Mouse (Mus musculus): Measurements from ENCODE around the gene Rasgef1c. TPM values are rescaled to one million over a fixed set of nuclear protein-coding genes. Genes with fewer than 3 reads are reported as not detected.

The Rasgef1c gene
- polyA plus RNA-seq, 1 experiment, result 0.13 TPM

GRCm38 (mm10) chr11:49918521-49919180 is 17.0 kb downstream of the Rasgef1c start:
- TF ChIP-seq POLR2A (IDR thresholded peaks at IDR 0.05; ENCODE audit: control insufficient read depth, extremely low read depth, insufficient read depth, low read length, poor library complexity) (no peak), CTCF (IDR thresholded peaks at IDR 0.05; ENCODE audit: borderline replicate concordance, control insufficient read depth, extremely low read depth, insufficient read depth, low read length, poor library complexity) (no peak)
- Histone ChIP-seq H3K4me1 (replicated peaks; ENCODE audit: control insufficient read depth, insufficient read depth, low read length) (no peaks in the 10 kb centered on the region), H3K27ac (ENCODE audit: control insufficient read depth, insufficient read depth, low read length) (no peak overlapping the region), H3K4me3 (ENCODE audit: control insufficient read depth, insufficient read depth, low read length) (no peak overlapping the region), H3K27me3 (ENCODE audit: control insufficient read depth, insufficient read depth, low read length) (no peaks in the 10 kb centered on the region; the same call in 1 of the 2 replicates), H3K36me3 (ENCODE audit: control insufficient read depth, insufficient read depth, low read length) (no peaks in the 10 kb centered on the region)
- 71% methylated on average over 15 of the region's 15 CpGs for WGBS
- DNase-seq, result no peak

GRCm38 (mm10) chr11:49919304-49919703 is 17.7 kb downstream of the Rasgef1c start:
- TF ChIP-seq POLR2A (IDR thresholded peaks at IDR 0.05; ENCODE audit: control insufficient read depth, extremely low read depth, insufficient read depth, low read length, poor library complexity), result no peak
- TF ChIP-seq CTCF (IDR thresholded peaks at IDR 0.05; ENCODE audit: borderline replicate concordance, control insufficient read depth, extremely low read depth, insufficient read depth, low read length, poor library complexity), result no peak
- no peak for DNase-seq
- no peak overlapping the region for H3K4me3 ChIP-seq (ENCODE audit: control insufficient read depth, insufficient read depth, low read length)
- H3K27ac ChIP-seq (ENCODE audit: control insufficient read depth, insufficient read depth, low read length), result no peak overlapping the region
- 65% methylated on average over 6 of the region's 6 CpGs for WGBS
- H3K27me3 ChIP-seq (ENCODE audit: control insufficient read depth, insufficient read depth, low read length), result no peaks in the 10 kb centered on the region; the same call in 1 of the 2 replicates
- H3K36me3 ChIP-seq (ENCODE audit: control insufficient read depth, insufficient read depth, low read length), result no peaks in the 10 kb centered on the region
- no peaks in the 10 kb centered on the region for H3K4me1 ChIP-seq (replicated peaks; ENCODE audit: control insufficient read depth, insufficient read depth, low read length)

GRCm38 (mm10) chr11:49923539-49923938 is 21.9 kb downstream of the Rasgef1c start:
- TF ChIP-seq POLR2A (IDR thresholded peaks at IDR 0.05; ENCODE audit: control insufficient read depth, extremely low read depth, insufficient read depth, low read length, poor library complexity), result no peak
- no peak for TF ChIP-seq CTCF (IDR thresholded peaks at IDR 0.05; ENCODE audit: borderline replicate concordance, control insufficient read depth, extremely low read depth, insufficient read depth, low read length, poor library complexity)
- no peaks in the 10 kb centered on the region for H3K4me1 ChIP-seq (replicated peaks; ENCODE audit: control insufficient read depth, insufficient read depth, low read length)
- H3K36me3 ChIP-seq (ENCODE audit: control insufficient read depth, insufficient read depth, low read length), result no peaks in the 10 kb centered on the region
- no peaks in the 10 kb centered on the region; the same call in 1 of the 2 replicates for H3K27me3 ChIP-seq (ENCODE audit: control insufficient read depth, insufficient read depth, low read length)
- 94% methylated on average over 9 of the region's 9 CpGs for WGBS
- H3K27ac ChIP-seq (ENCODE audit: control insufficient read depth, insufficient read depth, low read length), result no peak overlapping the region
- DNase-seq, result no peak
- H3K4me3 ChIP-seq (ENCODE audit: control insufficient read depth, insufficient read depth, low read length), result no peak overlapping the region

GRCm38 (mm10) chr11:49926183-49926582 is 24.5 kb downstream of the Rasgef1c start:
- Histone ChIP-seq H3K27ac (ENCODE audit: control insufficient read depth, insufficient read depth, low read length) (no peak overlapping the region), H3K36me3 (ENCODE audit: control insufficient read depth, insufficient read depth, low read length) (no peaks in the 10 kb centered on the region), H3K27me3 (ENCODE audit: control insufficient read depth, insufficient read depth, low read length) (no peaks in the 10 kb centered on the region; the same call in 1 of the 2 replicates), H3K4me1 (replicated peaks; ENCODE audit: control insufficient read depth, insufficient read depth, low read length) (no peaks in the 10 kb centered on the region), H3K4me3 (ENCODE audit: control insufficient read depth, insufficient read depth, low read length) (no peak overlapping the region)
- WGBS, result 77% methylated on average over 7 of the region's 7 CpGs
- no peak for TF ChIP-seq CTCF (IDR thresholded peaks at IDR 0.05; ENCODE audit: borderline replicate concordance, control insufficient read depth, extremely low read depth, insufficient read depth, low read length, poor library complexity)
- no peak for DNase-seq

GRCm38 (mm10) chr11:49927169-49927568 is 25.5 kb downstream of the Rasgef1c start:
- H3K4me1 ChIP-seq (replicated peaks; ENCODE audit: control insufficient read depth, insufficient read depth, low read length), result no peaks in the 10 kb centered on the region
- DNase-seq, result no peak
- no peak overlapping the region for H3K27ac ChIP-seq (ENCODE audit: control insufficient read depth, insufficient read depth, low read length)
- no peaks in the 10 kb centered on the region for H3K36me3 ChIP-seq (ENCODE audit: control insufficient read depth, insufficient read depth, low read length)
- no peaks in the 10 kb centered on the region for H3K27me3 ChIP-seq (ENCODE audit: control insufficient read depth, insufficient read depth, low read length)
- no peak overlapping the region for H3K4me3 ChIP-seq (ENCODE audit: control insufficient read depth, insufficient read depth, low read length)
- WGBS, result 41% methylated on average over 4 of the region's 4 CpGs
- TF ChIP-seq POLR2A (IDR thresholded peaks at IDR 0.05; ENCODE audit: control insufficient read depth, extremely low read depth, insufficient read depth, low read length, poor library complexity), result no peak
- TF ChIP-seq CTCF (IDR thresholded peaks at IDR 0.05; ENCODE audit: borderline replicate concordance, control insufficient read depth, extremely low read depth, insufficient read depth, low read length, poor library complexity), result no peak

- Histone ChIP-seq H3K4me1 (replicated peaks; ENCODE audit: control insufficient read depth, insufficient read depth, low read length) (no peaks in the 10 kb centered on the region), H3K4me3 (ENCODE audit: control insufficient read depth, insufficient read depth, low read length) (no peak overlapping the region), H3K36me3 (ENCODE audit: control insufficient read depth, insufficient read depth, low read length) (no peaks in the 10 kb centered on the region), H3K27me3 (ENCODE audit: control insufficient read depth, insufficient read depth, low read length) (no peaks in the 10 kb centered on the region), H3K27ac (ENCODE audit: control insufficient read depth, insufficient read depth, low read length) (no peak overlapping the region)
- WGBS, result 88% methylated on average over 6 of the region's 6 CpGs
- TF ChIP-seq POLR2A (IDR thresholded peaks at IDR 0.05; ENCODE audit: control insufficient read depth, extremely low read depth, insufficient read depth, low read length, poor library complexity) (no peak), CTCF (IDR thresholded peaks at IDR 0.05; ENCODE audit: borderline replicate concordance, control insufficient read depth, extremely low read depth, insufficient read depth, low read length, poor library complexity) (no peak)
- DNase-seq, result no peak
These were observed 26.0 kb downstream of the Rasgef1c start for GRCm38 (mm10) chr11:49927670-49928069.
